Mouse (Mus musculus): ENCODE results near the gene Atp1a1. TPM values are rescaled to one million over a fixed set of nuclear protein-coding genes. Genes with fewer than 3 reads are reported as not detected.
A peak's percentile ranks its signal among the peaks of the same experiment; 100 is the strongest.

The Atp1a1 gene
- polyA plus RNA-seq, 1 experiment from 2014 or later = 115 TPM

DNA sequence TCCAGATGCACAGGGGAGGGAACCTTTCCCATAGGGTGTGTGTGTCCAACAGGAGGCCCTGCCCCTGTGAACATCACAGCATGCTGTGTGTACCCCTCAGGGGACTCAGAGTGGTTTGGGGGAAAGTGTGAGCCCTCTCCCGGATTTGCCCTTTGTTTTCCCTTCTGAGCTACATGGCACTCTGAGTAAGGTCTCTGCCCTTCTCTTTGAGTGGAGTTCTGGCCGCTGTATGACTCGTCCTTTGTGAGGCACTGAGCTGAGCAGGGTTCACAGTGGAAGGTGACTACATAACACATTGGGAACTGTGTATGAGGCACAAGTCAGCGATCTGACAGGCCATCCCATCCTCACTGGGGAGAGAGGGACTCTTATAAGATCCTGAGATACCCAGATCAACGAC, 31.5 kb downstream of the Atp1a1 start:
- no peak overlapping the region for H3K27ac ChIP-seq (ENCODE audit: low read depth, low read length)
- peaks cover 11% of the 10 kb centered on the region for H3K36me3 ChIP-seq (ENCODE audit: control insufficient read depth, insufficient read depth, low read length)
- no peak for ATAC-seq (ENCODE audit: insufficient read depth, low FRiP score, low TSS enrichment)
- 76% methylated on average over 5 of the region's 5 CpGs for WGBS
- peaks cover 3% of the 10 kb centered on the region for H3K4me1 ChIP-seq (ENCODE audit: control insufficient read depth, insufficient read depth, low read length)
- H3K4me3 ChIP-seq (ENCODE audit: low read depth, low read length) = no peak overlapping the region
- DNase-seq (ENCODE audit: low spot score) = no peak
- no peak overlapping the region for H3K4me2 ChIP-seq (ENCODE audit: low read depth)
- no peaks in the 10 kb centered on the region for H3K27me3 ChIP-seq (ENCODE audit: control insufficient read depth, insufficient read depth, low read length)
- no peaks in the 10 kb centered on the region for H3K9me3 ChIP-seq (ENCODE audit: control insufficient read depth, low read length)
- no peak overlapping the region for H3K9ac ChIP-seq (ENCODE audit: low read length)

DNA sequence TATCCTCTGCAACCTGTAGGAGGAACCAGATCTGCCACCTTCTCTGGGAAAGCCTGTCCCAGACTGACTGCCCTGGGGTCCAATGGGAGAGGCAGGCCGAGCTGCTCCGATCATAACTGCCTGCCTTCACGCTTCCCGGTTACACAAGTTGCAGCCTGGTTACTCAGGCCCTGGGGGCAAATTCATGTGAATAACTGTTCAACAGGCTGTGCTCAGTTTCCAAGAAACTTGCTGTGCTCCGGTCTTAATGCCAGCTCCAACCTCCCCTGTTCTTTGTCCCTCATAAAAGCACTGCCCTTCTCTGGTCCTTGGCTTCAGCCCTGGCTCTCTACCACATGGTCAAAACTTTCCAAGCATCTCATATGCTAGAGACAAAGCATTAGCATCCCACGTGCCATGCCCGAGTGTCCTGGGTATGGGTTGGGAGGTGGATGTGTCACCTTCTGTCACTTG, 32.3 kb downstream of the Atp1a1 start:
- DNase-seq (ENCODE audit: low spot score) = peak; percentile 33
- no peak overlapping the region for H3K27ac ChIP-seq (ENCODE audit: low read depth, low read length)
- no peak overlapping the region for H3K9ac ChIP-seq (ENCODE audit: low read length)
- no peak overlapping the region for H3K4me3 ChIP-seq (ENCODE audit: low read depth, low read length)
- H3K4me1 ChIP-seq (ENCODE audit: control insufficient read depth, insufficient read depth, low read length) = peaks cover 3% of the 10 kb centered on the region; the same call in 1 of the 2 replicates
- no peaks in the 10 kb centered on the region for H3K27me3 ChIP-seq (ENCODE audit: control insufficient read depth, insufficient read depth, low read length)
- ATAC-seq (ENCODE audit: insufficient read depth, low FRiP score, low TSS enrichment) = 0 out of 2 replicates have a peak, but pooled peaks have one; percentile 33
- WGBS = 53% methylated on average over 7 of the region's 7 CpGs
- H3K9me3 ChIP-seq (ENCODE audit: control insufficient read depth, low read length) = no peaks in the 10 kb centered on the region
- no peak overlapping the region for H3K4me2 ChIP-seq (ENCODE audit: low read depth)
- H3K36me3 ChIP-seq (ENCODE audit: control insufficient read depth, insufficient read depth, low read length) = peaks cover 5% of the 10 kb centered on the region

DNA sequence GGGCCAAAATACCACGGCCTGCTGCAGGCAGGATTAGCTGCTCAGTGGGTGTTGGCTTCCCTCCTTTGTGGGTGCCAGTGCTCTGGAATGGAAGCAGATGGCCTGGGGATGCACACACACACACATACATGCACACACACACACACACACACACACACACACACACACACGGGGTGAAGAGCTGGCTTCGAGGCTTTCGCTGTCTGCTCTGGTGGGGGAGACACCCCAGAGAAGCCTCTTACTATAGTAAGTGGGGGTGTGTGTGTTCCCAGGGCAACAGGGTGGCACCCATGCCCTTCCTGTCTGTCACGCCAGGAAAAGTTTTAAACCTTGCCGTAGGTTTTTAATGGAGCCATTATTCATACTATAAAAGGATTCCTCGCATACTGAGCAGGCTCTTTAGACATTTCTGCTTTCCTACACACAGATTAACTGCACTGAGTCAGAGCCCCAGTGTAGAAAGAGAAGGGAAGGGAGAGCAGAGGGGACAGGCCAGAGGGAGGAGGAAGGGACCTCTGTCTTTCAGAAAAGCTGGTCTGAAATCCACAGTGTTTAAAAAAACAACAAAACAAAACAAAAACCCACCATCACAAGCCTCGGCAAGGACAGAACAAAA, 32.9 kb downstream of the Atp1a1 start:
- H3K27me3 ChIP-seq (ENCODE audit: control insufficient read depth, insufficient read depth, low read length) = no peaks in the 10 kb centered on the region
- H3K4me3 ChIP-seq (ENCODE audit: low read depth, low read length) = no peak overlapping the region
- H3K9me3 ChIP-seq (ENCODE audit: control insufficient read depth, low read length) = no peaks in the 10 kb centered on the region
- DNase-seq (ENCODE audit: low spot score) = no peak
- H3K36me3 ChIP-seq (ENCODE audit: control insufficient read depth, insufficient read depth, low read length) = peaks cover 2% of the 10 kb centered on the region
- no peak overlapping the region for H3K4me2 ChIP-seq (ENCODE audit: low read depth)
- no peak for ATAC-seq (ENCODE audit: insufficient read depth, low FRiP score, low TSS enrichment)
- WGBS = 47% methylated on average over 8 of the region's 8 CpGs
- no peak overlapping the region for H3K9ac ChIP-seq (ENCODE audit: low read length)
- H3K4me1 ChIP-seq (ENCODE audit: control insufficient read depth, insufficient read depth, low read length) = peaks cover 3% of the 10 kb centered on the region; the same call in 1 of the 2 replicates
- H3K27ac ChIP-seq (ENCODE audit: low read depth, low read length) = no peak overlapping the region

DNA sequence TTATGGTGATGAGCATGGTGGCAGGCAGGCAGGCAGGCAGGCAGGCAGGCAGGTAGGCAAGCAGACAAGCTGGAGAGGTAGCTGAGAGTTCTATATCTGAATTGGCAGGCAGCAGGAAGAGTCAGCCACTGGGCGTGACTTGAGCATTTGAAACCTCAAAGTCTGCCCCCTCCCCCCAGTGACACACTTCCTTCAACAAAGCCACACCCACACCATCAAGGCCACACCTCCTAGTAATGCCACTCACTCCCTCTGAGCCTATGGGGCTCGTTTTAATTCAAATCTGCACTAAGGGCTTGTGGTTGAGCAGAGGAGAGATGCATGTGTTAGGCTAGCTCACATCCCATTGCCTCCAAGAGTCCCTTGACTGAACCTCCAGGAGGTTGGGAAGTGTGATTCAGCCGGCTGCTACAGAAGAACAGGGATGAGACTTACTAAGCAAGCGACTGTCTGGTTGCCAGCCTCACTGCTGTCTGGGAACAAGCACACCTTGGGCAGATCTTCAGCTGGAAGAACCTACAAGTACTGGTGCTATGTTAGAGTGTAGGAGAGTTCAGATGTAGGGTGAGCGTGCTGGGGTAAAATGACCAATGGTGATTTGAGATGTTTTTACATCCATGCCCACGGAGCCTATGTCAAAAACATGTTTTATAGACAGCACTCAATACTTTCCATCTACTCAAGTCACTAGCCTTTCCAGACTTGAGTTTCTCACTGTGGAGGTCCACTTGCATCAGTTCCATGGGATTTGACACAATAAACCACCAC, 33.6 kb downstream of the Atp1a1 start:
- H3K36me3 ChIP-seq (ENCODE audit: control insufficient read depth, insufficient read depth, low read length) = peaks cover 2% of the 10 kb centered on the region; the same call in 1 of the 2 replicates
- WGBS = 81% methylated on average over 6 of the region's 6 CpGs
- no peak overlapping the region for H3K4me2 ChIP-seq (ENCODE audit: low read depth)
- no peak overlapping the region for H3K4me3 ChIP-seq (ENCODE audit: low read depth, low read length)
- no peak overlapping the region for H3K9ac ChIP-seq (ENCODE audit: low read length)
- DNase-seq (ENCODE audit: low spot score) = no peak
- peaks cover 3% of the 10 kb centered on the region; the same call in 1 of the 2 replicates for H3K4me1 ChIP-seq (ENCODE audit: control insufficient read depth, insufficient read depth, low read length)
- no peaks in the 10 kb centered on the region for H3K27me3 ChIP-seq (ENCODE audit: control insufficient read depth, insufficient read depth, low read length)
- H3K27ac ChIP-seq (ENCODE audit: low read depth, low read length) = no peak overlapping the region
- no peaks in the 10 kb centered on the region for H3K9me3 ChIP-seq (ENCODE audit: control insufficient read depth, low read length)
- no peak for ATAC-seq (ENCODE audit: insufficient read depth, low FRiP score, low TSS enrichment)

- H3K27me3 ChIP-seq (ENCODE audit: control insufficient read depth, insufficient read depth, low read length) = no peaks in the 10 kb centered on the region
Measured at GRCm38 (mm10) chr3:101570246-101570645, 34.2 kb downstream of the Atp1a1 start.

GRCm38 (mm10) chr3:101568627-101569026, 35.9 kb downstream of the Atp1a1 start:
- H3K9me3 ChIP-seq (ENCODE audit: control insufficient read depth, low read length) = no peaks in the 10 kb centered on the region
- H3K4me1 ChIP-seq (ENCODE audit: control insufficient read depth, insufficient read depth, low read length) = peaks cover 3% of the 10 kb centered on the region; the same call in 1 of the 2 replicates
- DNase-seq (ENCODE audit: low spot score) (no peak), ATAC-seq (ENCODE audit: insufficient read depth, low FRiP score, low TSS enrichment) (no peak)
- H3K4me2 ChIP-seq (ENCODE audit: low read depth) = no peak overlapping the region
- H3K4me3 ChIP-seq (ENCODE audit: low read depth, low read length) = no peak overlapping the region
- H3K36me3 ChIP-seq (ENCODE audit: control insufficient read depth, insufficient read depth, low read length) = no peaks in the 10 kb centered on the region
- 90% methylated on average over 4 of the region's 4 CpGs for WGBS
- no peak overlapping the region for H3K27ac ChIP-seq (ENCODE audit: low read depth, low read length)
- H3K27me3 ChIP-seq (ENCODE audit: control insufficient read depth, insufficient read depth, low read length) = no peaks in the 10 kb centered on the region
- H3K9ac ChIP-seq (ENCODE audit: low read length) = no peak overlapping the region

More at GRCm38 (mm10) chr3:101570246-101570645, 34.2 kb downstream of the Atp1a1 start:
- no peaks in the 10 kb centered on the region for H3K36me3 ChIP-seq (ENCODE audit: control insufficient read depth, insufficient read depth, low read length)
- ATAC-seq (ENCODE audit: insufficient read depth, low FRiP score, low TSS enrichment) = no peak
- no peak overlapping the region for H3K4me3 ChIP-seq (ENCODE audit: low read depth, low read length)
- peaks cover 3% of the 10 kb centered on the region; the same call in 1 of the 2 replicates for H3K4me1 ChIP-seq (ENCODE audit: control insufficient read depth, insufficient read depth, low read length)
- no peaks in the 10 kb centered on the region for H3K9me3 ChIP-seq (ENCODE audit: control insufficient read depth, low read length)
- no peak overlapping the region for H3K4me2 ChIP-seq (ENCODE audit: low read depth)
- H3K27ac ChIP-seq (ENCODE audit: low read depth, low read length) = no peak overlapping the region
- 73% methylated on average over 3 of the region's 3 CpGs for WGBS
- no peak overlapping the region for H3K9ac ChIP-seq (ENCODE audit: low read length)
- no peak for DNase-seq (ENCODE audit: low spot score)

DNA sequence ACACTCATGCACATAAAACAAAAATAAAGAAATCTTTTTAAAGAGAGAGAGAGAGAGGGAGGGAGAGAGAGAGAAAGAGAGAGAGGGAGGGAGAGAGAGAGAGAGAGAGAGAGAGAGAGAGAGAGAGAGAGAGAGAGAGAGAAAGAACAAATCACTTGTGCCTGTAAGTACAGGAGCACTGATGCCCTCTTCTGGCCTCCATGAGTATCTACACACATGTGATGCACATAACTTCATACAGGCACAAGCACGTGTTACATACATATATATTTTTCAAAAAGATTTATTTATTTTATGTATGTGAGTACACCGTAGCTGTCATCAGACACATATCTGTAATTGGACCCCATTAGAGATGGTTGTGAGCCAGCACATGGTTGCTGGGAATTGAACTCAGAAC, 40.5 kb downstream of the Atp1a1 start:
- ATAC-seq (ENCODE audit: insufficient read depth, low FRiP score, low TSS enrichment) = no peak

GRCm38 (mm10) chr3:101562510-101563209, 41.8 kb downstream of the Atp1a1 start:
- WGBS = 67% methylated on average over 10 of the region's 10 CpGs
- no peak for ATAC-seq (ENCODE audit: insufficient read depth, low FRiP score, low TSS enrichment)
- H3K27ac ChIP-seq (ENCODE audit: low read depth, low read length) = no peak overlapping the region

More for the DNA sequence above, 40.5 kb downstream of the Atp1a1 start:
- Histone ChIP-seq H3K4me3 (ENCODE audit: low read depth, low read length) (no peak overlapping the region), H3K4me1 (ENCODE audit: control insufficient read depth, insufficient read depth, low read length) (no peaks in the 10 kb centered on the region), H3K4me2 (ENCODE audit: low read depth) (no peak overlapping the region), H3K9me3 (ENCODE audit: control insufficient read depth, low read length) (no peaks in the 10 kb centered on the region), H3K27me3 (ENCODE audit: control insufficient read depth, insufficient read depth, low read length) (no peaks in the 10 kb centered on the region), H3K36me3 (ENCODE audit: control insufficient read depth, insufficient read depth, low read length) (no peaks in the 10 kb centered on the region), H3K9ac (ENCODE audit: low read length) (no peak overlapping the region), H3K27ac (ENCODE audit: low read depth, low read length) (no peak overlapping the region)
- WGBS = 97% methylated on average over 2 of the region's 2 CpGs
- DNase-seq (ENCODE audit: low spot score) = no peak

More at GRCm38 (mm10) chr3:101562510-101563209, 41.8 kb downstream of the Atp1a1 start:
- Histone ChIP-seq H3K9ac (ENCODE audit: low read length) (no peak overlapping the region), H3K4me3 (ENCODE audit: low read depth, low read length) (no peak overlapping the region), H3K4me1 (ENCODE audit: control insufficient read depth, insufficient read depth, low read length) (no peaks in the 10 kb centered on the region), H3K36me3 (ENCODE audit: control insufficient read depth, insufficient read depth, low read length) (no peaks in the 10 kb centered on the region), H3K4me2 (ENCODE audit: low read depth) (no peak overlapping the region), H3K27me3 (ENCODE audit: control insufficient read depth, insufficient read depth, low read length) (no peaks in the 10 kb centered on the region), H3K9me3 (ENCODE audit: control insufficient read depth, low read length) (no peaks in the 10 kb centered on the region)
- DNase-seq (ENCODE audit: low spot score) = no peak
